Mouse (Mus musculus) E14TG2a.4 (cell line): ENCODE measurements around the gene Cct8l1.

Source experiments
- CTCF ChIP-seq: conservative IDR thresholded peaks from 2 replicates; pipeline ENCODE4 v1.5.1; 2014; ENCODE audit warnings: low read length
- NANOG ChIP-seq: IDR thresholded peaks from 2 replicates; pipeline ENCODE4 v1.6.1; 2014; ENCODE audit warnings: borderline replicate concordance, low read length, mixed read lengths
- POU5F1 ChIP-seq: IDR thresholded peaks from 2 replicates; pipeline ENCODE4 v1.6.1; 2014; ENCODE audit warnings: low read length, borderline replicate concordance

- TF ChIP-seq CTCF (no peak), NANOG (no peak), POU5F1 (no peak)
Measured at GRCm38 (mm10) chr5:25499423-25500398, 16.2 kb upstream of the Cct8l1 start.
